Mouse (Mus musculus): ENCODE measurements at regions not wholly inside any gene's neighbourhood (a gene's known extent, or its start where the extent isn't known, plus 50 kb on each side); places are given as distances from the start of the nearest gene placed in this dataset.
A peak's percentile ranks its signal among the peaks of the same experiment; 100 is the strongest.

DNA sequence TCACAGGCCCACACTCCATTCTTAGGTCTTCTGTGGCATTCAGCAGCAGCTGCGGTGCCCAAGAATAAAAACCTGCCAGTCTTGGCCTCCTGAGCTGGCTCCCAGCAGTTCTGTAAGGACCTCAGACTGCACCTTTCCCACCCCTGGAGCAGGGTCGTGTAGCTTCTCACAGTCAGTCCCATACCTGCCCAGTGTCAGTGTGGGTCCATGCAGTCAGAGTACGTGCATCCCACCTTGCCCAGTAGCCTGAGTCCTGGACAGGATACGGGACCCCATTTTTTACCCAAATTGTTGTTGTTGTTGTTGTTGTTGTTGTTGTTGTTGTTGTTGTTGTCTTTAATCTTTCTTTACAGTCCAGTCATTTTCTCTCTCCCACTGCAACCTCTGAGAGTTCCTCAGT lies 6811.3 kb downstream of the 9330182O14Rik start:
- DNase-seq (ENCODE audit: low spot score): no peak

DNA sequence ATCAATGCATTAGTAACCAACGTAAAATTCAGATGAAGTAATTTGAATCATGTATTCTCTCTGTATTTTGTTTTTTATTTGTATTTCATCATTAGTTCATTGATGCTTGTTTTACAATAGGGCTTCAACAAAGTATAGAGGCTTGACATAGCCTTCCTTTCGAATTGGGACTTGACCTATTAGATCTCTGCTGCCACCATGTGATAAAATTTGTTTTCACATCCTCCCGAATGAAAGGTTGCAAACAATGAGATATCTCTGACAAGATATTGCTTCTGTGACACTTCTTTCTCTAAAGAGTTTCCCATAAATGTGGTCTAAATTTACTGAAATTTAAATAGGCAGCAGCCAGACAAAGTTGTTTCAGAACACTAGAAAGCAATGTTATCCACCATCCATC lies 6856.0 kb downstream of the 9330182O14Rik start:
- DNase-seq (ENCODE audit: low spot score): peak; percentile 16

DNA sequence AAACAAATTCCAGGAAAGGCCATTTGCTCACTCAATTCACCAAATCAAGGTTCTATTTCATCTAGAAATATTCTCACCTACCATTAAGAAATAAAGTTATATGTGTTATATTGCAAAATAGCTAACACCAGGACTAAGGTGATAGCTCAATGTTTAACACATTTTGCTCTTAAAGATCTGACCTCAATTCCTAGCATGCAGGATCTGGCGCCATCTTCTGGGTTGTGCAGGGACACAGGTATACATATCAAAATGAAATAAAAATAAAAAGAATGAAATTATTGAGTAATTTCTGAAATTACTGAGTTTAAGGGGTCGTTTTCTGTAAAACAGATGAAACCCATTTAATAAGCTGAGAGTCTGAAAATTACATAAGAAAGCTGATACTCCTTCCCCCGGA lies 6862.9 kb downstream of the 9330182O14Rik start:
- DNase-seq (ENCODE audit: low spot score): no peak

Data from layer of hippocampus, adult 11-12 months (tissue).